Mouse (Mus musculus) forebrain, postnatal 0 days (tissue): Measurements from ENCODE around the gene Fam83g. TPM values are rescaled to one million over a fixed set of nuclear protein-coding genes. Genes with fewer than 3 reads are reported as not detected.

Source experiments
- ATAC-seq: fragments of 200-750 bp; cut with Nextera tagmentation; 2 replicates; pipeline ENCODE4 v1.8.0; 2017; ENCODE audit warnings: mild to moderate bottlenecking, moderate library complexity
- DNase-seq: peaks from one replicate; pipeline ENCODE4 v3.0.0-alpha.2; 2015
- H3K27ac ChIP-seq: fragments of 300-500 bp; sonication (generic); 2 replicates; pipeline ENCODE4 v1.5.1; 2014; ENCODE audit warnings: low read depth, mild to moderate bottlenecking, antibody characterized with exemption, low read length, moderate library complexity, mixed read lengths
- H3K27me3 ChIP-seq: fragments of 300-500 bp; sonication (generic); 2 replicates; pipeline ENCODE4 v1.6.1; 2014; ENCODE audit warnings: mild to moderate bottlenecking, low read length, mixed read lengths; ENCODE audit not compliant: insufficient read depth
- H3K36me3 ChIP-seq: fragments of 300-500 bp; sonication (generic); 2 replicates; pipeline ENCODE4 v1.6.1; 2014; ENCODE audit warnings: mild to moderate bottlenecking, moderate library complexity; ENCODE audit not compliant: insufficient read depth
- H3K4me1 ChIP-seq: fragments of 300-500 bp; sonication (generic); 2 replicates; pipeline ENCODE4 v1.6.1; 2014; ENCODE audit warnings: antibody characterized with exemption; ENCODE audit not compliant: insufficient read depth
- H3K4me2 ChIP-seq: fragments of 300-500 bp; sonication (generic); 2 replicates; pipeline ENCODE4 v1.6.1; 2014; ENCODE audit warnings: low read depth, mild to moderate bottlenecking, moderate library complexity
- H3K4me3 ChIP-seq: fragments of 300-500 bp; sonication (generic); 2 replicates; pipeline ENCODE4 v1.5.1; 2014; ENCODE audit warnings: low read depth, low read length, mixed read lengths
- H3K9ac ChIP-seq: fragments of 300-500 bp; sonication (generic); 2 replicates; pipeline ENCODE4 v1.6.1; 2014; ENCODE audit warnings: mild to moderate bottlenecking
- H3K9me3 ChIP-seq: fragments of 300-500 bp; sonication (generic); 2 replicates; pipeline ENCODE4 v1.6.1; 2016; ENCODE audit warnings: low read length
- CTCF ChIP-seq: sonication (generic); IDR thresholded peaks from 2 replicates; pipeline ENCODE4 v1.5.1; 2016; ENCODE audit warnings: antibody characterized with exemption, control low read depth, low read depth
- WGBS: fragments of 180-500 bp; shearing (Covaris S2); extraction: QIAGEN DNeasy Blood & Tissue Kit; methylation state at CpG from one replicate; pipeline ENCODE4 v1.1.7; 2014; 5-methylcytosine and 5-hydroxymethylcytosine counted together
- polyA plus RNA-seq: library from polyadenylated mRNA; unstranded; fragments of >200 nt; fragmentation: Nextera tagmentation; extraction: Ambion mirVana; gene quantifications from 2 replicates; pipeline ENCODE4 v1.2.1, GENCODE M21; 2015
- total RNA-seq: library from RNA; depleted of rRNA; stranded (reverse); fragments of >200 nt; gene quantifications from 2 replicates; pipeline ENCODE4 v1.2.3, GENCODE M21; 2014

The Fam83g gene
- total and polyA plus RNA-seq, 2 experiments from 2014 or later: 0.19 to 0.86 TPM

DNA sequence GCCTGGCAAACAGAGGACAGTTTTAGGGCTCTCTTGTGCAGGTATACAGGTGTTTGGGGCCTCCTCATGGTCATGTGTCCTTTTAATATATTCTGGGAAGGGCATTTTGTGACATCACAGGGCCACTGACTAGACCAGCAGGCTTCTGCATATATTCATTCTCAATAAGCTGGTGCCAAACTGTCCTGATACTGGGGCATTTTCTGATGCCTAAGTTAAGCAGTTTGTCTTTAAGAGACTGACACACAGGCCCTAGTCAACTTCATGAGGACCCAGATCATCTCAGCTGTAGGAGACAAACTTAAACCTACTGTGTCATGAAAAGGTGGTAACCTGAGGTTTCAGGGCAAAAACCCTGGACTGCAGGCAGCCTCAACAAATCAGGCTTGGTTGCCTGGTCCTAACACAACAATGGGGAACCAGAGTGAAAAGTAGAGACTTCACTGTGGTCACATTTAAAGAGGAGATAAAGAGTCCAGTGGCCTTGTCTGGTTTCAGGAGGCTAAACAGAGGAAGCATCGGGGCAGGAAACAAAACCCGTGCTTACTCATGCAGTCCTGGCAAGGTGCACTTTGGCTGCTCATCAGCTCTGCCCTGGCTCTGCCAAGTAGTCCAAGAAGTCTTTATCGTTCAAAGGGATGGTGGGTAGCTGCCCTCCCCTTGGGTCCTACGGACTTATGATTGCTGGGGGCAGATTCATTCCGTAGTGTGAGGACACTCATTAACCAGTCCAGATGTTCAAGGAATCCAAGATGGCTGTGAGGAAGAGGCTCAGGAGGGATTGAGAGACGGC, 35.7 kb upstream of the Fam83g start:
- 76% methylated on average over 6 of the region's 6 CpGs for WGBS
- H3K4me3 ChIP-seq: no peak overlapping the region
- H3K4me1 ChIP-seq: no peaks in the 10 kb centered on the region
- no peak overlapping the region for H3K27ac ChIP-seq
- no peaks in the 10 kb centered on the region for H3K36me3 ChIP-seq
- no peaks in the 10 kb centered on the region for H3K9me3 ChIP-seq
- DNase-seq (no peak), ATAC-seq (no peak)
- TF ChIP-seq CTCF: no peak
- no peak overlapping the region for H3K4me2 ChIP-seq
- no peaks in the 10 kb centered on the region for H3K27me3 ChIP-seq
- H3K9ac ChIP-seq: no peak overlapping the region

DNA sequence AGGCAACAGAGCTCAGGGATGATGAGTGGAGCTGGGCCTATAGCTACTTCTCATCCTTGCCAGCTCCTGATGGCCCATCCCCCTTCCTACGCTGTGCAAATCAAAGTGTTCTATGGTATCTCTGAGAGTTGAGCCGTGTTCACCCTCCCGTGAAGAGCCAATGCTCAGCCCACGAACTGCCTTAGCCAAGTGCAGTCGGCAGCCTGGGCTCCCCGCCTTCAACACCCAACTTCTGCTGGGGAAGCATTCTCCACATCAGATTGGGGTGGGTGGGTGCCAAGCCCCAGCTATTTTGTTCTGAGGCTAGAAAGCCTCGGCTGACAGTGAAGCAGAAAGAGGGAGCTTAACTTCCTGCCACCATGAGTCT, 35.2 kb upstream of the Fam83g start:
- DNase-seq: no peak

DNA sequence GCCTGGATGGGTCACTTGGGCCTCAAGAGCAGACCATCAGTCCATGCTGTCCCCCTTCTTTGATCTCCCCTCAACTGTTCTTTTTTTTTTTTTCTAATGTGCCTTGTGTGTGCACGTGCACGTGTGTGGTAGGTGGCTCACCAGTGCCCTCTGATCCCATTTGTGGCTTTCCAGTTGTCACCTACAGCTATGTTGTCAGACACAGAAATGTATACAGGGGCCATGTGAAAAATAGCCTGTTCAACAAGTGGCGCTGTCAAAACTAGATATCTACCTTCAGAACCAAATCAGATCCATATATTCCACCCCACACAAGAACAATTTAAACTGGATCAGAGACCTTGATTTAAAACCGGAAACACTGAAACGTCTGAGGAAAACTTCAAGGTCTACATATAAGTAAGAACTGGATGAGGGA, 34.7 kb upstream of the Fam83g start:
- H3K27me3 ChIP-seq: no peaks in the 10 kb centered on the region
- WGBS: 96% methylated on average over 5 of the region's 5 CpGs
- no peak overlapping the region for H3K27ac ChIP-seq
- ATAC-seq: no peak
- H3K4me2 ChIP-seq: no peak overlapping the region
- no peak for TF ChIP-seq CTCF
- H3K4me3 ChIP-seq: no peak overlapping the region
- no peaks in the 10 kb centered on the region for H3K36me3 ChIP-seq
- no peak overlapping the region for H3K9ac ChIP-seq
- H3K9me3 ChIP-seq: no peaks in the 10 kb centered on the region
- DNase-seq: no peak
- no peaks in the 10 kb centered on the region for H3K4me1 ChIP-seq

More for the DNA sequence above, 35.2 kb upstream of the Fam83g start:
- Histone ChIP-seq H3K4me3 (no peak overlapping the region), H3K27me3 (no peaks in the 10 kb centered on the region), H3K36me3 (no peaks in the 10 kb centered on the region), H3K27ac (no peak overlapping the region), H3K4me1 (no peaks in the 10 kb centered on the region), H3K9ac (no peak overlapping the region), H3K9me3 (no peaks in the 10 kb centered on the region), H3K4me2 (no peak overlapping the region)
- WGBS: 68% methylated on average over 7 of the region's 7 CpGs
- no peak for ATAC-seq
- no peak for TF ChIP-seq CTCF

DNA sequence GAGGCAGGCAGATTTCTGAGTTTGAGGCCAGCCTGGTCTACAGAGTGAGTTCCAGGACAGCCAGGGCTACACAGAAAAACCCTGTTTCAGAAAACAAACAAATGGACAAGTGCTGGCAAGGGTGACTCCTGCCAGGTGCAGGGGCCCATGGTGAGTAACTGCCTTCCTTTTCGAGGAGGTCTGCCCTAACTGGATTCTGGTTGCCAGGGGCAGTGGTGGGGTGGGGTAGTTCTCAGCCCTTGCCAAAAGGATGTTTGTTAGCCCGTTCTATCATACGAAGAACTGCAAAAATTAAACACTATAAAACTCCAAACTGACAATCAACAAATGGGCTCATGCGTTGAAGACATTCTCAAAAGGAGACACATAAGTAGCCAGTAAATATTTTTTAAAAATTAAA, 34.3 kb upstream of the Fam83g start:
- no peak for DNase-seq
- ATAC-seq: no peak
- H3K4me2 ChIP-seq: no peak overlapping the region
- H3K4me3 ChIP-seq: no peak overlapping the region
- H3K9me3 ChIP-seq: no peaks in the 10 kb centered on the region
- WGBS: 89% methylated on average over 4 of the region's 4 CpGs
- H3K36me3 ChIP-seq: no peaks in the 10 kb centered on the region
- H3K27me3 ChIP-seq: no peaks in the 10 kb centered on the region
- no peak overlapping the region for H3K9ac ChIP-seq
- no peak for TF ChIP-seq CTCF
- H3K4me1 ChIP-seq: no peaks in the 10 kb centered on the region
- no peak overlapping the region for H3K27ac ChIP-seq

DNA sequence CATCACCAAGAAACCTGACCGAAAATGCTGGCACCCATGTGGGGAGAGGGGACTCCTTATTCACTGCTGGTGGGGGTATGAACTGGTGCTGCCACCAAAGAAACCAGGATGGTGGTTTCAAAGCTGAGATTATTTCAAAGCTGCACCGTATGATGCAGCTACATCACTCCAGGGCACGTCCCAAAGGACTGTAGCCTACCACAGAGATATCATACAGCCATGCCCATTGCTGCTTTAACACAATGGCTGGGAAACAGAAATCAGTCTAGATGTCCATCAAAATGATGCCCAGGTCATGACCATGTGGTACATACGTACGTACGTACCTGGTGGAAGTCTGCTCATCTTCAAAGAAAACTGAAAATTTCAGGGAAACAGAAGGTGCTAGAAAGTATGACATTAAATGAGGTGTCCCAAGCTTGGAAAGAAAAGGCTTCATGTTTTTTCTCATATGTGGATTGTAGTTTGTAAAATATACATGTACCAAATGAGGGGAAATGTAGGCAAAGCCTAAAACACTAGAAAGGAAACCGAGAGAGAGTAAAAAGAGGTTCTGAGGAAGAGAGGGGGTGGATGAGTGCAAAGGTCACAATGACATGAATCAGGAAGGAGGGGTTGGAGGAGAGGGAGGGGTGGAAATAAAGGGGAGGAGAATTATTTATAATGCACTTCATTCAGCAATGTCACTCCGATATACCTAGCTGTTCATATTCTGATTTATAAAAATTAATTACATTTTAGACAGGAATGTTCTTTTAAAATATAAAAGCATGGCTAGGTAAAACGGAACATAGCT, 33.2 kb upstream of the Fam83g start:
- H3K4me2 ChIP-seq: no peak overlapping the region
- no peak overlapping the region for H3K27ac ChIP-seq
- 89% methylated on average over 9 of the region's 9 CpGs for WGBS
- no peaks in the 10 kb centered on the region for H3K27me3 ChIP-seq
- H3K36me3 ChIP-seq: no peaks in the 10 kb centered on the region
- no peak overlapping the region for H3K4me3 ChIP-seq
- ATAC-seq (no peak), DNase-seq (no peak)
- H3K4me1 ChIP-seq: no peaks in the 10 kb centered on the region
- H3K9ac ChIP-seq: no peak overlapping the region
- no peaks in the 10 kb centered on the region for H3K9me3 ChIP-seq
- no peak for TF ChIP-seq CTCF

DNA sequence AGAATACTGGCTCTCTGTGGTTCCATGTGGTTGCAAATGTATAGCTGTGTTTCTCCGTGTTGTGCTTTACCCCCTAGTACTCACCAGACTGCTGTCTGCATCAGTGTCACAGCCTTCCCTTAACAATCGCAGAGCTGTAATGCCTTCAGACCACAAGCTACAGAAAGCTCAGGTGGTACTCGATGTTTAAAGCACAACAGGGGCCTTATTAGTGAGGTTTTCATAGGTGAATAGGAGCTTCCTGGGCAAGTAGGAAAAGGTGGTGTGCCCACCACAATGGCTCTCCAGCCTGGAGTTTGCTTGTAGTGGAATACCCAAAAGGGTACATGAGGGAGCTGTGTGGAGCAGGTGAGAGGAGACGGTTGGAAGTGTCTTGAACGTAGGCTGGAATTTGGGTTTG, 31.7 kb upstream of the Fam83g start:
- Histone ChIP-seq H3K36me3 (no peaks in the 10 kb centered on the region), H3K4me1 (no peaks in the 10 kb centered on the region), H3K4me2 (no peak overlapping the region), H3K9ac (no peak overlapping the region), H3K27me3 (no peaks in the 10 kb centered on the region), H3K4me3 (no peak overlapping the region), H3K27ac (no peak overlapping the region), H3K9me3 (no peaks in the 10 kb centered on the region)
- ATAC-seq (no peak), DNase-seq (no peak)
- TF ChIP-seq CTCF: no peak
- WGBS: 93% methylated on average over 5 of the region's 5 CpGs

DNA sequence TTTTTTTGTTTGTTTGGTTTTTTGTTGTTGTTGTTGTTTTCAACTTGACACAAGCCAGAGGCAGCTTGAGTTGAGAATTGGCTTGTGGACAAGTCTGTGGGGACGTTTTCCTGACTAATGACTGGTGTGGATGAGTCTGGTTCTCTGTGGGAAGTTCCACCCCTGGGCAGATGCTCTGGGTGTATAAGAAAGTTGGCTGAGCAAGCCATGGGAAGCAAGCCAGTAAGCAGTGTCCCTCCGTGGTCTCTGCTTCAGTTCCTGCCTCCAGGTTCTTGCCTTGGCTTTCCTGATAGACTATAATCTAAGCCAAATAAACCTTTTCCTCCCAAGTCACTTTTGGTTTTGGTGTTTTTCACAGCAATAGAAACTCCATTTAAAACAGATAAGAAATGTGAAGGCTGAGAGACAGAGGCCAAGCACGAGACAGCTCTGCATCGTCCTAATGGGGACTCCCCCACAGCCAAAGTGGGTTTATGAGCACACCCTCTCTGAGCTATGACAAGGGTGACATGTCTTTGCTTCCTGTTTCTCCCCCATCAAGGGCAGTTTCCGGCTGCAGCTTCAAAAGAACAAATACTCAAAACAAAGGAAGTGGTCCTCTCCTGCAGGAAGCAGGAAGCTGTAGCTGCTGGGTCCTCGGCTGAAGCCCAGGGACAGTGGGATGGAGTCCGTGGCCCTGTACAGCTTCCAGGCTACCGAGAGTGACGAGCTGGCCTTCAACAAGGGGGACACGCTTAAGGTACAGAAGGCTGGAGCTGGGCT, 31.0 kb upstream of the Fam83g start, which contains the start of gene Grap:
Gene Grap (plus strand): TSS at position 580 of the 762 bp plus-strand sequence.
- no peak for ATAC-seq
- no peak for TF ChIP-seq CTCF
- H3K27ac ChIP-seq: no peak within 1 kb of the TSS

More for the DNA sequence above, 31.0 kb upstream of the Fam83g start, which contains the start of gene Grap:
- no peak for DNase-seq
- Histone ChIP-seq H3K36me3 (no peaks in the 10 kb centered on the region), H3K4me1 (no peaks in the 10 kb centered on the region), H3K9ac (no peak within 1 kb of the TSS), H3K4me2 (no peak within 1 kb of the TSS), H3K9me3 (no peaks in the 10 kb centered on the region), H3K4me3 (no peak within 1 kb of the TSS), H3K27me3 (no peaks in the 10 kb centered on the region)
- 68% methylated on average over 10 of the region's 10 CpGs for WGBS
